Mouse (Mus musculus) liver, embryonic 14.5 days (tissue): ENCODE data around the gene Ak3. TPM values are rescaled to one million over a fixed set of nuclear protein-coding genes. Genes with fewer than 3 reads are reported as not detected.

Source experiments
- ATAC-seq: fragments of 200-750 bp; cut with Nextera tagmentation; 2 replicates; pipeline ENCODE4 v1.8.0; 2017; ENCODE audit warnings: moderate number of reproducible peaks, mild to moderate bottlenecking, moderate library complexity; ENCODE audit not compliant: insufficient read depth
- DNase-seq, 3 experiments: peaks; one replicate each; pipeline ENCODE4 v3.0.0-alpha.2; 2012 to 2013; ENCODE audit warnings: low read depth in 3 of 3, low spot score in 3 of 3
- H3K27ac ChIP-seq: fragments of 300-500 bp; sonication (generic); 2 replicates; pipeline ENCODE4 v1.5.1; 2014; ENCODE audit warnings: moderate library complexity, mild to moderate bottlenecking, control low read depth, inconsistent platforms
- H3K27me3 ChIP-seq: fragments of 300-500 bp; sonication (generic); 2 replicates; pipeline ENCODE4 v1.6.1; 2014; ENCODE audit warnings: mild to moderate bottlenecking, low read length, moderate library complexity; ENCODE audit not compliant: control insufficient read depth, insufficient read depth
- H3K36me3 ChIP-seq: fragments of 300-500 bp; sonication (generic); replicated peaks from 2 replicates; pipeline ENCODE4 v1.6.1; 2014; ENCODE audit warnings: low read depth; ENCODE audit not compliant: control insufficient read depth, insufficient read depth
- H3K4me1 ChIP-seq, 2 experiments: fragments of 200-500 bp in 1 of 2; fragments of 300-500 bp in 1 of 2; sonication (generic) in 1 of 2; replicated peaks; 2 replicates each; pipeline ENCODE4 v1.6.1; 2012 to 2014; ENCODE audit warnings: antibody characterized with exemption in 1 of 2, inconsistent platforms in 1 of 2, low read length in 1 of 2; ENCODE audit not compliant: control insufficient read depth in 2 of 2, insufficient read depth in 2 of 2
- H3K4me2 ChIP-seq: fragments of 300-500 bp; sonication (generic); 2 replicates; pipeline ENCODE4 v1.6.1; 2014; ENCODE audit warnings: low read depth, mild to moderate bottlenecking, control low read depth, moderate library complexity
- H3K4me3 ChIP-seq, 2 experiments: fragments of 200-500 bp in 1 of 2; fragments of 300-500 bp in 1 of 2; sonication (generic) in 1 of 2; 2 replicates each; pipeline ENCODE4 v1.5.1; 2012 to 2014; ENCODE audit warnings: low read depth in 2 of 2, low read length in 2 of 2, mild to moderate bottlenecking in 2 of 2, control low read depth in 1 of 2, inconsistent platforms in 1 of 2, moderate library complexity in 1 of 2; ENCODE audit not compliant: insufficient read depth in 1 of 2
- H3K9ac ChIP-seq: fragments of 300-500 bp; sonication (generic); replicated peaks from 2 replicates; pipeline ENCODE4 v1.6.1; 2014; ENCODE audit warnings: mild to moderate bottlenecking, control low read depth, moderate library complexity
- H3K9me3 ChIP-seq: fragments of 300-500 bp; sonication (generic); 2 replicates; pipeline ENCODE4 v1.6.1; 2016; ENCODE audit warnings: low read length, mixed read lengths; ENCODE audit not compliant: control insufficient read depth
- CTCF ChIP-seq: IDR thresholded peaks from 2 replicates; pipeline ENCODE4 v1.5.1; 2016; ENCODE audit warnings: antibody characterized with exemption, low read depth, control low read depth
- EP300 ChIP-seq: IDR thresholded peaks from 2 replicates; pipeline ENCODE4 v1.6.1; 2016; ENCODE audit warnings: antibody characterized with exemption, low read depth
- WGBS: fragments of 180-500 bp; shearing (Covaris S2); extraction: QIAGEN DNeasy Blood & Tissue Kit; methylation state at CpG from one replicate; pipeline ENCODE4 v1.1.7; 2014; ENCODE audit not compliant: insufficient replicate concordance; 5-methylcytosine and 5-hydroxymethylcytosine counted together
- polyA plus RNA-seq, 2 experiments: library from polyadenylated mRNA; depleted of rRNA in 1 of 2; stranded (reverse) in 1 of 2; unstranded in 1 of 2; fragments of >200 nt; fragmentation: Nextera tagmentation in 1 of 2; extraction: Ambion mirVana in 1 of 2; gene quantifications; 2 replicates each; pipeline versions ENCODE4 v1.2.1 to v1.2.3; 2012 to 2014

Ak3 gene
- polyA plus RNA-seq, 2 experiments, result 16.3 to 41.5 TPM

GRCm38 (mm10) chr19:29059688-29060087, 11.9 kb upstream of the Ak3 start:
- H3K9me3 ChIP-seq, result no peaks in the 10 kb centered on the region
- H3K27me3 ChIP-seq, result no peaks in the 10 kb centered on the region
- 67% methylated on average over 2 of the region's 2 CpGs for WGBS
- no peak overlapping the region for H3K9ac ChIP-seq
- ATAC-seq (no peak), DNase-seq (no peak)
- H3K4me1 ChIP-seq, result peaks cover 7 to 11% of the 10 kb centered on the region in 2 experiments
- no peak overlapping the region for H3K4me2 ChIP-seq
- H3K36me3 ChIP-seq, result no peaks in the 10 kb centered on the region
- TF ChIP-seq CTCF (peak; percentile 27; the same call in 1 of the 2 replicates), EP300 (no peak)
- no peak overlapping the region for H3K27ac ChIP-seq
- H3K4me3 ChIP-seq, result no peak overlapping the region

DNA sequence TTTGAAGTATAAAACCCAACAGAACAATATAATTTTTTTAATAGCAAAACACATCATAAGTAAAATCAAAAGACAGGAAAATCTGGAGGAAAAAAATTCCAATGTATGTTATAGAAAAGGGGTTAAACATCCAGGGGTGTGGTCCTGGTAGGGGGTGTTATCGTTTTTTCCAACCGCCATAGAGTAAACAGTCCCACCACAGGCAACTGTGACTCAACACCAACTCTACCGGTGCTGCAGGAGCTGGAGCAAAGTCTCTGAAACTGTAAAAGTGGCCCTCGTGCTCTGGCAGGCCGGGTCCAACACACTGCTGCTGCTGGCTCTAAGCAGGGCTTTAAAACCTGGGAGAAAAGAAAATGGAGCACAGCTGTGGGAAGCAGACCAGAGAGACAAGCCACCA, 11.0 kb upstream of the Ak3 start:
- no peak overlapping the region for H3K4me2 ChIP-seq
- no peaks in the 10 kb centered on the region for H3K27me3 ChIP-seq
- H3K9me3 ChIP-seq, result no peaks in the 10 kb centered on the region
- no peak for TF ChIP-seq CTCF
- no peak for TF ChIP-seq EP300
- H3K9ac ChIP-seq, result no peak overlapping the region
- ATAC-seq (no peak), DNase-seq (no peak)
- H3K4me1 ChIP-seq, result peaks cover 7 to 8% of the 10 kb centered on the region in 2 experiments
- no peak overlapping the region for H3K27ac ChIP-seq
- no peak overlapping the region for H3K4me3 ChIP-seq
- 39% methylated on average over 5 of the region's 5 CpGs for WGBS
- H3K36me3 ChIP-seq, result no peaks in the 10 kb centered on the region

- 77% methylated on average over 4 of the region's 4 CpGs for WGBS
- H3K4me3 ChIP-seq, result no peak overlapping the region
- no peaks in the 10 kb centered on the region for H3K27me3 ChIP-seq
- no peak overlapping the region for H3K9ac ChIP-seq
- H3K9me3 ChIP-seq, result no peaks in the 10 kb centered on the region
- DNase-seq, result no peak
- no peak for ATAC-seq
- H3K27ac ChIP-seq, result no peak overlapping the region
- no peak for TF ChIP-seq CTCF
- TF ChIP-seq EP300, result no peak
- peaks cover 0 to 12% of the 10 kb centered on the region in 2 experiments; a peak in 2 of 4 replicates for H3K4me1 ChIP-seq
- no peaks in the 10 kb centered on the region for H3K36me3 ChIP-seq
- no peak overlapping the region for H3K4me2 ChIP-seq
Measured at GRCm38 (mm10) chr19:29055469-29055868, 7.7 kb upstream of the Ak3 start.

DNA sequence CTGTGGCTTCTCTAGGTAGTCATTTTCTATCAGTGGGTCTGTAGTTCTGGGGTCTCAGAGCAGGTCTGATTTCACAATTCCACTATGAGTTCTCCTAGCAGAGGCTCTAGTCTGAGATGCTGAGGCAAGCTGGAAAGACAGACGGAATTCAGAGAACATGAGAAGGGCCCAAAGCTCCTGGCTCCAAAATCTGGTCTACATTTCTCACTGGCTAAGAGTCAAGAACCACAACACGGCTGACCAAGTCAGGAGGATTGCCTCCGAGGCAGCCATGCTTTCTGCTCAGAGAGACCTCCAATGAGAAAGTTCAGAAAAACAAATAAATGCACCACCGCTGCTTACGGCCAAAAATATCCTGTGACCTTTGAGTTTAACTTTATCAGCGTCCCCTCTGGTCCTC, 6.8 kb upstream of the Ak3 start:
- DNase-seq, result no peak
- Histone ChIP-seq H3K9ac (no peak overlapping the region), H3K4me2 (no peak overlapping the region), H3K27ac (no peak overlapping the region), H3K27me3 (no peaks in the 10 kb centered on the region), H3K4me1 (peaks cover 0 to 12% of the 10 kb centered on the region in 2 experiments; a peak in 2 of 4 replicates), H3K36me3 (no peaks in the 10 kb centered on the region), H3K9me3 (no peaks in the 10 kb centered on the region), H3K4me3 (no peak overlapping the region)
- TF ChIP-seq CTCF, result no peak
- TF ChIP-seq EP300, result no peak
- WGBS, result 67% methylated on average over 6 of the region's 6 CpGs
- ATAC-seq, result no peak

DNA sequence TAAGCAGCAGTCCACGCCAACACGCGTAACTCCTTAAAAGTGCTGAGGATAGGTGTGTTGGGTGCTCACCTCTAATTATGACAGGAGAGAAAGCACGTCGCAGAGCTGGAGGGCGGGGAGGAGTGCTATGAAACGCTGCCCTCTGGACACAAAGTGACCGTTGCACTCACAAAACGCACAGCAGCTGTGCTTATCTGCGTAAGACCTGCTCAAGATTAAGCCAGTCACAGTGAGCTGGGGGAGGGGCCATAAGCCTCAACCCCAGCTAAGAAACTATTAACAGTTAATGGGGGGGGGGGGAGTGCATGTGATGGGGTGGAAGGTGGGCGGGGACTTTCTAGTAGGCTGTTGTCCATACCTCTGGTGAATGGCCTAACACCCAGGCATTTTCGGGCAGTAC, 5.0 kb upstream of the Ak3 start:
- ATAC-seq (no peak), DNase-seq (no peak)
- no peaks in the 10 kb centered on the region for H3K36me3 ChIP-seq
- no peak overlapping the region for H3K9ac ChIP-seq
- H3K27me3 ChIP-seq, result no peaks in the 10 kb centered on the region
- no peak overlapping the region for H3K4me3 ChIP-seq
- no peak overlapping the region for H3K4me2 ChIP-seq
- no peaks in the 10 kb centered on the region for H3K9me3 ChIP-seq
- peaks cover 0 to 20% of the 10 kb centered on the region in 2 experiments; a peak in 2 of 4 replicates for H3K4me1 ChIP-seq
- TF ChIP-seq CTCF (no peak), EP300 (no peak)
- 44% methylated on average over 12 of the region's 12 CpGs for WGBS
- no peak overlapping the region for H3K27ac ChIP-seq
